Mouse (Mus musculus): Measurements from ENCODE around the gene Eef1akmt1. TPM values are rescaled to one million over a fixed set of nuclear protein-coding genes. Genes with fewer than 3 reads are reported as not detected.

The Eef1akmt1 gene
- total RNA-seq, 2 experiments from 2014 or later = 37.7 to 41.2 TPM

GRCm38 (mm10) chr14:57529086-57529785, 42.2 kb downstream of the Eef1akmt1 start:
- intact Hi-C loops (cut with DNase I) = loop anchor here (5.0 kb wide), 1 partner anchor 43 kb away; the partner anchor contains the start of gene Eef1akmt1
- DNase-seq (ENCODE audit: low spot score in 2 of 2) = peak; percentile 51 to 61

DNA sequence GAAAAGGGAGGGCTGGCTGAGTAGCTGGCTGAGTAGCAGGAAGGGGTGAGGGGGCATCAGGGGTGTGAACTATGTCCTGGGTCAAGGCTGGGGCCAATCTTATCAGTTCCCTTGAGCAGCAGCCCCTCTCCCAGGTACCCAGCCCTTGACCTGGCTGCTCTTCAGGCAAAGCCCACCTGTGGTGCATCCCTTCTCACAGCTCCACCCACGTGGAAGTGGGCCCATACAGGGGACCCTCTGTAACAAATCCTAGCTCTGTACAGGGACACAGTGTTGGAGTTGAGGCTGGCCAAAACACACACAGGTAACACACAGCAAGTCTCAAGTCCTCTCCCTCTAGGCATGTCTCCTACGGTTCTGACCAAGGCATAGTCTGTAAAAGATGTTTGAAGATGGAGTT, 43.8 kb downstream of the Eef1akmt1 start:
- intact Hi-C loops (cut with DNase I) = loop anchor here (5.0 kb wide), 1 partner anchor 45 kb away; the partner anchor contains the start of gene Eef1akmt1

GRCm38 (mm10) chr14:57527122-57527521, 44.3 kb downstream of the Eef1akmt1 start:
- no peak for DNase-seq (ENCODE audit: low spot score in 2 of 2)
- intact Hi-C loops (cut with DNase I) = loop anchor here (5.0 kb wide), 1 partner anchor 45 kb away; the partner anchor contains the start of gene Eef1akmt1

More for the DNA sequence above, 43.8 kb downstream of the Eef1akmt1 start:
- no peak for DNase-seq (ENCODE audit: low spot score in 2 of 2)

GRCm38 (mm10) chr14:57526050-57526623, 45.3 kb downstream of the Eef1akmt1 start:
- no peak for DNase-seq (ENCODE audit: low spot score in 2 of 2)
- intact Hi-C loops (cut with DNase I) = loop anchor here (5.0 kb wide), 1 partner anchor 46 kb away; the partner anchor contains the start of gene Eef1akmt1

GRCm38 (mm10) chr14:57525388-57526049, 45.9 kb downstream of the Eef1akmt1 start:
- peak; percentile 72 to 78 for DNase-seq (ENCODE audit: low spot score in 2 of 2)
- intact Hi-C loops (cut with DNase I) = loop anchor here (5.0 kb wide), 1 partner anchor 47 kb away; the partner anchor contains the start of gene Eef1akmt1

DNA sequence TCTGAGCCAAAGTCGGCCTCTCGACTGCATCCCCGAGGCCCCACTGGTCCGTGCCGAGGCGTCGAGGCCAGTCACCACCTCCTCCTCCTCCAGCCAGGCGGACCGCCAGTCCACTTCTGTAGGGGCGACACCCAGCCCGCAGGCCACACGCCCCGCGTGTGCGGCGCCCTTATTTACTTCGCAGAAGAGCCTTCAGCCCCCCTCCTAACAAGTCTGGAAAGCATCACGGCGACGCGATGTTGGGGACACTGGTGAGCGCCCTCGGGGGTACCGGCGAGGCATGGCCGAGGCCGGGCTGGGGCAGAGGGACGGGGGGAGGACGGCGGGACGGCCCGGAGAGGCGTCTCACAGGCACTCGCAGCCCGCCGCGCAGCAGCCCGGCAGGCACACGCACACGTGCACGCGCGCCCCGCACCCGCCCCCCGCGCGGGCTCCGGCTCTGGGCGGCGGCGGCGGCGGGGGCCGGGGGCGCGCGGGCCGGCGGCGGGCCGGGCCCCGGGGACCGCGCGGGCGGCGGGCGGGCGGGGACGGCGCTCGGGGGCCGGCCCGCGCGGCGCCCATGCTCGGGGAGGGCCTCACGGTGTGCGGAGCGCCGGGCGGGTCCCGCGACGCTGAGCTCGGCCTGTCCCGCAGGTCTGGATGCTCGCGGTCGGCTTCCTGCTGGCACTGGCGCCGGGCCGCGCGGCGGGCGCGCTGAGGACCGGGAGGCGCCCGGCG, 46.6 kb downstream of the Eef1akmt1 start, which contains the start of gene Il17d:
Gene Il17d (plus strand): TSS at position 107 of the 717 bp plus-strand sequence.
- intact Hi-C loops (cut with DNase I) = loop anchor here (5.0 kb wide), 1 partner anchor 47 kb away; the partner anchor contains the start of gene Eef1akmt1
- no peak for DNase-seq (ENCODE audit: low spot score in 2 of 2)

DNA sequence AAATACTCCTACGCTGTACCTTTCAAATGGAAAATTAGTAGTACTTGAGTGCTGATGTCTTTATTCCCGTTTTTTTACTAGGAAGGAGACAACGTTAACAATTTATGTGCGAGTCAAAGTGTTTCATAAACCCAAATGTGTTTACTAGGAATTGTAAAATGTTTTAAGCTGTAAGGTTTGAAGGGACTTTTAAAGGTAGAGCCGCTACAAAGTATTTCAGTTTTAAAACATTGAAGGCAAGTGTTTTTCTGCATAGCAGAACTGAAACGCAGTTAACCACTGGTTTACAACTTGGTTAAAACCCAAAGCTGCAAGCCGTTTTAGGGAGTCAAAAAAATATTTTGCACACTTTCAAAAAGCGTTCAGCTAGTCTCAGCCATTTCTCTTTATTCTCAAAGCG, 47.6 kb downstream of the Eef1akmt1 start:
- DNase-seq (ENCODE audit: low spot score in 2 of 2) = no peak
- intact Hi-C loops (cut with DNase I) = no loop called here

GRCm38 (mm10) chr14:57517001-57517400, 54.4 kb downstream of the Eef1akmt1 start:
- intact Hi-C loops (cut with DNase I) = no loop called here
- DNase-seq (ENCODE audit: low spot score in 2 of 2) = no peak

DNA sequence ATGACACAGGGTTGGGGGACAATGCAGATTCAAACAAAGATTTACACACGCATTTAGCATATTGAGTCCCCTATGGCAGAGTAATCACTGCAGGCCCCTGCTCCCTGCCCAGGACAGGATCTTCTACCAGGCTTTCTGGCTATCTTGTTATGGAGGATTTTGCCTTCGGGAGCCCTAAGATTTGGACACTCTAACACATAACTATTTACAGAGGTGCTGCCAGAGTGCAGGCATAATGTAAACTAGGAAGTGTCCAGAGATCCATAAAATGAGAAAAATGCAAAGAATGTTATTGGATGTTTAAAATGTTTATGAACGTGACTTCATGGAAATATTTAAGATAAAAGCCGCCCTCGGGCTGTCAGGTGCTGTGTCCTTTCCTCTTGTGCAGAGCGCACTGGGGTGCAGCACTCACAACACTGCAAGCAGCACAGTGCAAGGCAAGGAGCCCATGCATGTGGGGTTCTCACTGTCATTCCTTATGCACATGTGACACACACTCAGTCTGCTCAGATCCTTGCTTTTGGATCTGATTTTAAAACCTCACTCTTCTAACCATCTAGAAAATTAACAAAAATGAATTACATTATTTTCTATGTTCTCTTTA, 56.2 kb downstream of the Eef1akmt1 start:
- intact Hi-C loops (cut with DNase I) = no loop called here
- DNase-seq (ENCODE audit: low spot score in 2 of 2) = no peak

- DNase-seq (ENCODE audit: low spot score in 2 of 2) = peak; percentile 35 to 61
- intact Hi-C loops (cut with DNase I) = no loop called here
Measured at GRCm38 (mm10) chr14:57509554-57509953, 61.9 kb downstream of the Eef1akmt1 start.

- intact Hi-C loops (cut with DNase I) = no loop called here
- no peak for DNase-seq (ENCODE audit: low spot score in 2 of 2)
Measured at GRCm38 (mm10) chr14:57503729-57504128, 67.7 kb downstream of the Eef1akmt1 start.

Other genes starting within 250 kb of the Eef1akmt1 start
- 10 to 100 TPM; 21.4 to 22.8 TPM for gene Cryl1, start 173.1 kb downstream of the Eef1akmt1 start, total RNA-seq (2021)
- 10 to 100 TPM; 16.9 to 17.7 TPM for gene Ift88, start 147.6 kb downstream of the Eef1akmt1 start, total RNA-seq (2021)
- gene Il17d, start 46.8 kb downstream of the Eef1akmt1 start, total RNA-seq (2021) = 10 to 100 TPM; 13.3 to 14.0 TPM
- 10 to 100 TPM; 12.8 to 13.0 TPM for gene Xpo4, start 93.8 kb upstream of the Eef1akmt1 start, total RNA-seq (2021)
- under 1 TPM in 1 of 2 experiments, not detected in 1; 0.64 TPM for gene Gm49361, start 174.5 kb upstream of the Eef1akmt1 start, total RNA-seq (2021)
- 10 to 100 TPM; 11.3 to 13.5 TPM for gene Lats2, start 186.8 kb upstream of the Eef1akmt1 start, total RNA-seq (2021)
- gene Sap18, start 226.6 kb upstream of the Eef1akmt1 start, total RNA-seq (2021) = 10 to 100 TPM; 46.2 to 59.6 TPM